ENCODE assay signal across 18 mouse cellular contexts in the genomic region with DNA sequence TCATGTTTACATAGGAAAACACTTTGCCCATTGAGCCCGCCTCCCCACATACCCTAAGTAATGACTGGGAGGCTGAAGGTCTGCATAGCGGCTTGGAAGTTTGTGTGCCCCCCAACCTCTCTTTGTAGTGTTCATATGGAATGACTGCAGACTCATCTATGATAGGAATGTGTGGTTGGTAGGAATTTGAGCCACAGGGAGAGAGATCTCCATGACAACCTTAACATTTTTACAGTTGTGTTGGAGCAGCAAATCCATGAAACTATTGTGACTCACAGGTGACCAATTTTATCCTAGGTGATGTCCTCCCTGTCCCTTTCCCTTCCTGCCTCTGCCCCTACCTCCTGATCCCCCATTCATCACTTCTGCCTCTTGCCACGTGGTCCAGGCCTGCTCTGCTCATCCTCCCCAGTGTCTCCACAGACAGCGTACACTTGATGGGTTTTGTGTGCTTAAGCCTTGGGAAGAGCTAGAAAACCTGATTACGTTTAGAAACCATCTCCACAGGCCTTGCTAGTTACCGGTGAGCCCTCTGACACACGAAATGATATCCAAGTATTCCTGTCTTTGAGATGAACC. TPM values are rescaled to one million over a fixed set of nuclear protein-coding genes. Genes with fewer than 3 reads are reported as not detected.
DNase-seq lines count a peak whose midpoint lies in the region; ATAC-seq lines count a peak whose summit lies in the region.
"Had no signal": no experiment of that assay in that cellular context is flagged by ENCODE, and none has a peak within 500 bp of the region (broad histone marks: within the 10 kb centered on the region; RNA-seq: fewer than 3 reads in every experiment).

No protein-coding gene starts in this region.

- H3K9me3 ChIP-seq in hindbrain, embryonic 15.5 days = no peaks in the 10 kb centered on the region
- no peaks in the 10 kb centered on the region for H3K9me3 ChIP-seq in hindbrain, embryonic 13.5 days
- H3K9me3 ChIP-seq in midbrain, embryonic 16.5 days (replicated peaks; ENCODE audit: control insufficient read depth, low read length, poor library complexity, severe bottlenecking) = no peaks in the 10 kb centered on the region
- H3K9me3 ChIP-seq in midbrain, embryonic 13.5 days = no peaks in the 10 kb centered on the region
- H3K9me3 ChIP-seq in neural tube, embryonic 15.5 days (replicated peaks) = no peaks in the 10 kb centered on the region
- H3K9me3 ChIP-seq: heart, embryonic 12.5 days; liver, embryonic 15.5 days; midbrain, embryonic 12.5 days had no signal

- ATAC-seq in hindbrain, embryonic 15.5 days (ENCODE audit: low FRiP score, low read depth) = no peak
- no peak for ATAC-seq in hindbrain, embryonic 13.5 days (ENCODE audit: low FRiP score)
- no peak for ATAC-seq in midbrain, embryonic 16.5 days
- no peak for ATAC-seq in midbrain, embryonic 13.5 days
- no peak for ATAC-seq in neural tube, embryonic 15.5 days (ENCODE audit: low FRiP score)
- ATAC-seq: CD4-positive, CD25-positive, alpha-beta regulatory T cell, adult 4 months had no signal

- peaks cover 18% of the 10 kb centered on the region for H3K4me1 ChIP-seq in hindbrain, embryonic 15.5 days (replicated peaks)
- peaks cover 29% of the 10 kb centered on the region for H3K4me1 ChIP-seq in hindbrain, embryonic 13.5 days (replicated peaks)
- H3K4me1 ChIP-seq in midbrain, embryonic 16.5 days (ENCODE audit: control insufficient read depth, insufficient read depth, low read length) = no peaks in the 10 kb centered on the region
- H3K4me1 ChIP-seq in midbrain, embryonic 13.5 days (replicated peaks) = peaks cover 7% of the 10 kb centered on the region
- H3K4me1 ChIP-seq in neural tube, embryonic 15.5 days = peaks cover 39% of the 10 kb centered on the region
- H3K4me1 ChIP-seq: heart, embryonic 12.5 days; liver, embryonic 15.5 days had no signal

- H3K27me3 ChIP-seq in hindbrain, embryonic 15.5 days = no peaks in the 10 kb centered on the region
- 0 out of 2 replicates have a peak, but pooled peaks cover under 1% of the 10 kb centered on the region for H3K27me3 ChIP-seq in hindbrain, embryonic 13.5 days
- H3K27me3 ChIP-seq in midbrain, embryonic 16.5 days (ENCODE audit: control insufficient read depth, insufficient read depth, low read depth, low read length) = no peaks in the 10 kb centered on the region; the same call in 1 of the 2 replicates
- H3K27me3 ChIP-seq in midbrain, embryonic 13.5 days = no peaks in the 10 kb centered on the region
- no peaks in the 10 kb centered on the region for H3K27me3 ChIP-seq in neural tube, embryonic 15.5 days (replicated peaks)
- H3K27me3 ChIP-seq: heart, embryonic 12.5 days; liver, embryonic 15.5 days; midbrain, embryonic 12.5 days had no signal

- peak overlapping the region; percentile 44 for H3K27ac ChIP-seq in hindbrain, embryonic 15.5 days (replicated peaks)
- no peak overlapping the region; the same call in 1 of the 2 replicates for H3K27ac ChIP-seq in hindbrain, embryonic 13.5 days
- H3K27ac ChIP-seq in midbrain, embryonic 16.5 days (ENCODE audit: low read length) = peak overlapping the region; percentile 45
- no peak overlapping the region for H3K27ac ChIP-seq in midbrain, embryonic 13.5 days
- H3K27ac ChIP-seq in neural tube, embryonic 15.5 days (replicated peaks) = peak overlapping the region; percentile 76
- H3K27ac ChIP-seq: liver, embryonic 15.5 days; macrophage; midbrain, embryonic 12.5 days had no signal

- intact Hi-C loops in heart, postnatal 36 days (cut with DNase I) = no loop called here

- WGBS in hindbrain, embryonic 15.5 days = 80% methylated on average over 7 of the region's 7 CpGs
- WGBS in hindbrain, embryonic 13.5 days = 82% methylated on average over 7 of the region's 7 CpGs
- WGBS in midbrain, embryonic 16.5 days = 79% methylated on average over 7 of the region's 7 CpGs
- WGBS in midbrain, embryonic 13.5 days = 85% methylated on average over 7 of the region's 7 CpGs
- WGBS in neural tube, embryonic 15.5 days = 79% methylated on average over 7 of the region's 7 CpGs

- H3K4me3 ChIP-seq in hindbrain, embryonic 15.5 days = no peak overlapping the region
- no peak overlapping the region for H3K4me3 ChIP-seq in hindbrain, embryonic 13.5 days
- H3K4me3 ChIP-seq in midbrain, embryonic 16.5 days (ENCODE audit: low read depth, low read length) = no peak overlapping the region
- no peak overlapping the region for H3K4me3 ChIP-seq in midbrain, embryonic 13.5 days (replicated peaks)
- no peak overlapping the region for H3K4me3 ChIP-seq in neural tube, embryonic 15.5 days (replicated peaks)
- H3K4me3 ChIP-seq: heart, embryonic 12.5 days; liver, embryonic 15.5 days; midbrain, embryonic 12.5 days had no signal

- H3K36me3 ChIP-seq in hindbrain, embryonic 15.5 days = no peaks in the 10 kb centered on the region
- no peaks in the 10 kb centered on the region for H3K36me3 ChIP-seq in hindbrain, embryonic 13.5 days
- no peaks in the 10 kb centered on the region for H3K36me3 ChIP-seq in midbrain, embryonic 16.5 days (ENCODE audit: control insufficient read depth, insufficient read depth, low read length)
- no peaks in the 10 kb centered on the region for H3K36me3 ChIP-seq in midbrain, embryonic 13.5 days
- H3K36me3 ChIP-seq in neural tube, embryonic 15.5 days = no peaks in the 10 kb centered on the region
- H3K36me3 ChIP-seq: heart, embryonic 12.5 days; liver, embryonic 15.5 days; midbrain, embryonic 12.5 days had no signal

- H3K9ac ChIP-seq in hindbrain, embryonic 15.5 days = no peak overlapping the region
- H3K9ac ChIP-seq in hindbrain, embryonic 13.5 days = no peak overlapping the region
- no peak overlapping the region for H3K9ac ChIP-seq in midbrain, embryonic 16.5 days (ENCODE audit: low read depth, low read length)
- H3K9ac ChIP-seq in midbrain, embryonic 13.5 days (replicated peaks) = no peak overlapping the region
- no peak overlapping the region for H3K9ac ChIP-seq in neural tube, embryonic 15.5 days (replicated peaks)
- H3K9ac ChIP-seq: heart, embryonic 12.5 days; liver, embryonic 15.5 days; midbrain, embryonic 12.5 days had no signal

- H3K4me2 ChIP-seq in hindbrain, embryonic 15.5 days = no peak overlapping the region
- no peak overlapping the region for H3K4me2 ChIP-seq in hindbrain, embryonic 13.5 days
- H3K4me2 ChIP-seq in midbrain, embryonic 16.5 days (ENCODE audit: low read length) = no peak overlapping the region
- H3K4me2 ChIP-seq in midbrain, embryonic 13.5 days (replicated peaks) = no peak overlapping the region
- H3K4me2 ChIP-seq in neural tube, embryonic 15.5 days = no peak overlapping the region
- H3K4me2 ChIP-seq: heart, embryonic 12.5 days; liver, embryonic 15.5 days; midbrain, embryonic 12.5 days had no signal

- DNase-seq in NIH3T3 (ENCODE audit: low read depth) = peak; percentile 73
- no peak for DNase-seq in heart, postnatal 36 days
- DNase-seq: adrenal gland, postnatal 25 days; cerebellum, adult 11 months; gastrocnemius, postnatal 36 days; heart, postnatal 14 days; kidney, adult 2 months; right cerebral cortex, adult 18-20 months had no signal

RNA-seq across cellular contexts. Expression of gene Tiam2, which starts 9.9 kb away (rescaled TPM):
- 3.9 and 7.3 TPM in 2 replicates for polyA plus RNA-seq in hindbrain, embryonic 15.5 days (2015; fragmentation: Nextera tagmentation; extraction: Ambion mirVana)
- 4.1 and 4.9 TPM in 2 replicates for polyA plus RNA-seq in hindbrain, embryonic 13.5 days (2015; fragmentation: Nextera tagmentation; extraction: Ambion mirVana)
- 4.1 and 4.7 TPM in 2 replicates for polyA plus RNA-seq in midbrain, embryonic 16.5 days (2015; fragmentation: Nextera tagmentation; extraction: Ambion mirVana)
- 1.9 and 4.9 TPM in 2 replicates for polyA plus RNA-seq in midbrain, embryonic 13.5 days (2015; fragmentation: Nextera tagmentation; extraction: Ambion mirVana)
- polyA plus RNA-seq in neural tube, embryonic 15.5 days (2015; fragmentation: Nextera tagmentation; extraction: Ambion mirVana) = 5.3 and 5.6 TPM in 2 replicates
- 1 to 10 TPM; 1.4 to 2.3 TPM for total RNA-seq in heart, postnatal 36 days (2021)

Comparison
In these comparisons a context has a peak if more than half of its experiments do, and no peak if none do; other contexts are left out.
1. H3K27ac ChIP-seq: peak in hindbrain, embryonic 15.5 days (single experiment), midbrain, embryonic 16.5 days (single experiment) and neural tube, embryonic 15.5 days (single experiment); none in hindbrain, embryonic 13.5 days (single experiment) and midbrain, embryonic 13.5 days (single experiment).